Mouse (Mus musculus) embryonic facial prominence, embryonic 13.5 days (tissue): ENCODE measurements around the gene Vmn2r105. TPM values are rescaled to one million over a fixed set of nuclear protein-coding genes. Genes with fewer than 3 reads are reported as not detected.

Experiments used
- ATAC-seq: fragments of 200-750 bp; cut with Nextera tagmentation; 2 replicates; pipeline ENCODE4 v1.8.0; 2017; ENCODE audit warnings: low read depth; ENCODE audit not compliant: insufficient number of reproducible peaks, insufficient read depth, low FRiP score, low TSS enrichment
- H3K27ac ChIP-seq: fragments of 300-500 bp; sonication (generic); 2 replicates; pipeline ENCODE4 v1.5.1; 2015; ENCODE audit warnings: moderate library complexity, mild to moderate bottlenecking, inconsistent platforms
- H3K27me3 ChIP-seq: fragments of 300-500 bp; sonication (generic); 2 replicates; pipeline ENCODE4 v1.6.1; 2015; ENCODE audit warnings: mild to moderate bottlenecking, inconsistent platforms
- H3K36me3 ChIP-seq: fragments of 300-500 bp; sonication (generic); 2 replicates; pipeline ENCODE4 v1.6.1; 2015; ENCODE audit warnings: mild to moderate bottlenecking, inconsistent platforms
- H3K4me1 ChIP-seq: fragments of 300-500 bp; sonication (generic); 2 replicates; pipeline ENCODE4 v1.6.1; 2015; ENCODE audit warnings: inconsistent platforms
- H3K4me2 ChIP-seq: fragments of 300-500 bp; sonication (generic); 2 replicates; pipeline ENCODE4 v1.6.1; 2015; ENCODE audit warnings: moderate library complexity, mild to moderate bottlenecking, inconsistent platforms
- H3K4me3 ChIP-seq: fragments of 300-500 bp; sonication (generic); 2 replicates; pipeline ENCODE4 v1.5.1; 2015; ENCODE audit warnings: mild to moderate bottlenecking, inconsistent platforms
- H3K9ac ChIP-seq: fragments of 300-500 bp; sonication (generic); 2 replicates; pipeline ENCODE4 v1.6.1; 2015; ENCODE audit warnings: mild to moderate bottlenecking, inconsistent platforms
- H3K9me3 ChIP-seq: fragments of 300-500 bp; sonication (generic); 2 replicates; pipeline ENCODE4 v1.6.1; 2016; ENCODE audit warnings: inconsistent platforms
- WGBS: fragments of 180-500 bp; shearing (Covaris S2); methylation state at CpG from one replicate; pipeline ENCODE4 v1.1.7; 2015; ENCODE audit warnings: mixed read lengths; 5-methylcytosine and 5-hydroxymethylcytosine counted together
- polyA plus RNA-seq: library from polyadenylated mRNA; unstranded; fragments of >200 nt; fragmentation: Nextera tagmentation; extraction: Ambion mirVana; gene quantifications from 2 replicates; pipeline ENCODE4 v1.2.1, GENCODE M21; 2015

Gene Vmn2r105
- polyA plus RNA-seq, result not detected in 2 replicates

- H3K4me3 ChIP-seq, result no peak within 1 kb of the TSS
- H3K9me3 ChIP-seq, result peaks cover 6% of the 10 kb centered on the region; the same call in 1 of the 2 replicates
- H3K9ac ChIP-seq, result no peak within 1 kb of the TSS
- ATAC-seq, result no peak
- no peaks in the 10 kb centered on the region for H3K4me1 ChIP-seq
- H3K4me2 ChIP-seq, result no peak within 1 kb of the TSS
- H3K27ac ChIP-seq, result no peak within 1 kb of the TSS
- no peaks in the 10 kb centered on the region for H3K27me3 ChIP-seq
- 76% methylated on average over 2 of the region's 2 CpGs for WGBS
- no peaks in the 10 kb centered on the region for H3K36me3 ChIP-seq
Observed at GRCm38 (mm10) chr17:20234952-20235351, at the start of gene Vmn2r105. Gene Vmn2r105 (minus strand): TSS chr17:20235052.

- H3K4me2 ChIP-seq, result no peak overlapping the region
- no peaks in the 10 kb centered on the region for H3K4me1 ChIP-seq
- no peak overlapping the region for H3K27ac ChIP-seq
- H3K4me3 ChIP-seq, result no peak overlapping the region
- no peaks in the 10 kb centered on the region for H3K36me3 ChIP-seq
- whole genome bisulfite sequencing, result 70% methylated on average over 4 of the region's 4 CpGs
- peaks cover 16% of the 10 kb centered on the region; the same call in 1 of the 2 replicates for H3K9me3 ChIP-seq
- ATAC-seq, result no peak
- no peak overlapping the region for H3K9ac ChIP-seq
- H3K27me3 ChIP-seq, result no peaks in the 10 kb centered on the region
Observed at GRCm38 (mm10) chr17:20255522-20255921, 20.7 kb upstream of the Vmn2r105 start.

- Histone ChIP-seq H3K9ac (no peak within 1 kb of the TSS), H3K27ac (no peak within 1 kb of the TSS), H3K27me3 (no peaks in the 10 kb centered on the region), H3K36me3 (no peaks in the 10 kb centered on the region), H3K9me3 (0 out of 2 replicates have a peak, but pooled peaks cover 2% of the 10 kb centered on the region), H3K4me3 (no peak within 1 kb of the TSS), H3K4me1 (no peaks in the 10 kb centered on the region), H3K4me2 (no peak within 1 kb of the TSS)
- ATAC-seq, result no peak
Observed at GRCm38 (mm10) chr17:20182997-20183396, 51.9 kb downstream of the Vmn2r105 start, which contains the start of gene Fpr-rs6. Gene Fpr-rs6 (minus strand): TSS chr17:20183097.

Other genes starting within 250 kb of the Vmn2r105 start
- gene Vmn2r104, start 186.7 kb downstream of the Vmn2r105 start, polyA plus RNA-seq, result not detected in 2 replicates
- not detected in 2 replicates for gene Fpr-rs7, start 120.8 kb downstream of the Vmn2r105 start, polyA plus RNA-seq
- not detected in 2 replicates for gene Fpr-rs6, start 52.0 kb downstream of the Vmn2r105 start, polyA plus RNA-seq
- not detected in 2 replicates for gene Vmn2r106, start 50.5 kb upstream of the Vmn2r105 start, polyA plus RNA-seq
- not detected in 2 replicates for gene Vmn2r107, start 110.2 kb upstream of the Vmn2r105 start, polyA plus RNA-seq
- not detected in 2 replicates for gene Vmn1r224, start 179.1 kb upstream of the Vmn2r105 start, polyA plus RNA-seq
- not detected in 2 replicates for gene Vmn2r108, start 246.3 kb upstream of the Vmn2r105 start, polyA plus RNA-seq